Mouse (Mus musculus) midbrain, postnatal 0 days (tissue): Measurements from ENCODE around the gene Lcor. TPM values are rescaled to one million over a fixed set of nuclear protein-coding genes. Genes with fewer than 3 reads are reported as not detected.
A peak's percentile ranks its signal among the peaks of the same experiment; 100 is the strongest.

Source experiments
- ATAC-seq: fragments of 200-750 bp; cut with Nextera tagmentation; 2 replicates; pipeline ENCODE4 v1.8.0; 2017; ENCODE audit warnings: moderate number of reproducible peaks, mild to moderate bottlenecking, moderate TSS enrichment, moderate library complexity; ENCODE audit not compliant: low FRiP score
- DNase-seq: peaks from one replicate; pipeline ENCODE4 v3.0.0-alpha.2; 2015; ENCODE audit warnings: low spot score
- H3K27ac ChIP-seq: fragments of 300-500 bp; sonication (generic); 2 replicates; pipeline ENCODE4 v1.5.1; 2014; ENCODE audit warnings: low read depth, mild to moderate bottlenecking, low read length, mixed read lengths
- H3K27me3 ChIP-seq: fragments of 300-500 bp; sonication (generic); 2 replicates; pipeline ENCODE4 v1.6.1; 2014; ENCODE audit warnings: low read length, control low read depth, mixed read lengths; ENCODE audit not compliant: insufficient read depth
- H3K36me3 ChIP-seq: fragments of 300-500 bp; sonication (generic); 2 replicates; pipeline ENCODE4 v1.6.1; 2014; ENCODE audit warnings: low read length, control low read depth, mixed read lengths; ENCODE audit not compliant: insufficient read depth
- H3K4me1 ChIP-seq: fragments of 300-500 bp; sonication (generic); 2 replicates; pipeline ENCODE4 v1.6.1; 2014; ENCODE audit warnings: mild to moderate bottlenecking, control low read depth, antibody characterized with exemption, low read length, mixed read lengths; ENCODE audit not compliant: insufficient read depth
- H3K4me2 ChIP-seq: fragments of 300-500 bp; sonication (generic); 2 replicates; pipeline ENCODE4 v1.6.1; 2014; ENCODE audit warnings: low read depth, mild to moderate bottlenecking, low read length, mixed read lengths; ENCODE audit not compliant: poor library complexity, severe bottlenecking
- H3K4me3 ChIP-seq: fragments of 300-500 bp; sonication (generic); 2 replicates; pipeline ENCODE4 v1.5.1; 2014; ENCODE audit warnings: low read depth, mild to moderate bottlenecking, low read length, moderate library complexity
- H3K9ac ChIP-seq: fragments of 300-500 bp; sonication (generic); replicated peaks from 2 replicates; pipeline ENCODE4 v1.6.1; 2014; ENCODE audit warnings: mild to moderate bottlenecking, low read length, moderate library complexity, mixed read lengths; ENCODE audit not compliant: poor library complexity, severe bottlenecking
- H3K9me3 ChIP-seq: fragments of 300-500 bp; sonication (generic); 2 replicates; pipeline ENCODE4 v1.6.1; 2016; ENCODE audit warnings: low read length, control low read depth
- CTCF ChIP-seq: IDR thresholded peaks from 2 replicates; pipeline ENCODE4 v1.5.1; 2016; ENCODE audit warnings: antibody characterized with exemption, mild to moderate bottlenecking
- WGBS: fragments of 180-500 bp; shearing (Covaris S2); extraction: QIAGEN DNeasy Blood & Tissue Kit; methylation state at CpG from one replicate; pipeline ENCODE4 v1.1.7; 2014; 5-methylcytosine and 5-hydroxymethylcytosine counted together
- polyA plus RNA-seq: library from polyadenylated mRNA; unstranded; fragments of >200 nt; fragmentation: Nextera tagmentation; extraction: Ambion mirVana; gene quantifications from 2 replicates; pipeline ENCODE4 v1.2.1, GENCODE M21; 2015
- total RNA-seq: library from RNA; depleted of rRNA; stranded (reverse); fragments of >200 nt; gene quantifications from 2 replicates; pipeline ENCODE4 v1.2.3, GENCODE M21; 2014

Lcor gene
- total and polyA plus RNA-seq, 2 experiments from 2014 or later = 13.4 to 15.9 TPM

DNA sequence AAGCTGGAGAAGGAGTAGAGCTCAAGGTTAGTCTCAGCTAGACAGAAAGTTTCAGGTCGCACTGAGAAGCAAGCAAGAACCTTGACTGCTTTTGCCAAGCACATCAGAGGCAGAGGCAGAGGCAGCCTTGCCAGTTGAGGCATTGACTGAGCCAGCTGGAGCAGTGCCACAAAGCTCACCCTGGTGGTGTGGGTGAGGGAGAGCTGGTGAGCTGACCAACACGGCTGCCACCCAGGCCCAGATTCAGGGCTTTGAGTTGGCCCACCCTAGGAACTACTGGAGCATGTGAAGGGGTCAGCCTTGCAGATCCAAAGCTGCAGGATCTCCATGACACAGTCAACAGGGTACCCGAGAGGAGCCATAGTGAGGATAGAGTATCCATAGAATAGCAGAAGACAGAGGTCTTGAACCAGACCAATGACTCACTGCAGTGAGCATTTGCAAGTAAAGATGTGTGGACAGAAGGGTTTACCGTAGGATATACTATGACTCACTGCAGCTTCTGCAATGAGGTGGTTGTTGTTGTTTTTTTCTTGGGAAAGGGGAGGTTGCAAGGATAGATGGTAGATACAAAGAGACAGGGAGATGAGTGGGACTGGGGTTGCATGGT is 97.0 kb downstream of the Lcor start:
- Histone ChIP-seq H3K9me3 (no peaks in the 10 kb centered on the region), H3K4me1 (no peaks in the 10 kb centered on the region), H3K27ac (no peak overlapping the region), H3K4me3 (no peak overlapping the region), H3K27me3 (no peaks in the 10 kb centered on the region), H3K36me3 (peaks cover 22% of the 10 kb centered on the region), H3K9ac (no peak overlapping the region), H3K4me2 (no peak overlapping the region)
- DNase-seq (peak; percentile 22), ATAC-seq (no peak)
- 80% methylated on average over 4 of the region's 4 CpGs for WGBS
- no peak for TF ChIP-seq CTCF

GRCm38 (mm10) chr19:41581706-41582420 is 99.4 kb downstream of the Lcor start, which contains the start of gene Gm340:
Gene Gm340 (plus strand): TSS chr19:41582370.
- DNase-seq = no peak
- no peaks in the 10 kb centered on the region for H3K9me3 ChIP-seq
- no peaks in the 10 kb centered on the region for H3K4me1 ChIP-seq
- no peak within 1 kb of the TSS for H3K9ac ChIP-seq
- no peak for TF ChIP-seq CTCF
- no peak within 1 kb of the TSS for H3K4me3 ChIP-seq
- no peak for ATAC-seq
- H3K36me3 ChIP-seq = peaks cover 42% of the 10 kb centered on the region
- H3K27ac ChIP-seq = no peak within 1 kb of the TSS
- no peaks in the 10 kb centered on the region for H3K27me3 ChIP-seq
- WGBS = 96% methylated on average over 23 of the region's 23 CpGs
- no peak within 1 kb of the TSS for H3K4me2 ChIP-seq

DNA sequence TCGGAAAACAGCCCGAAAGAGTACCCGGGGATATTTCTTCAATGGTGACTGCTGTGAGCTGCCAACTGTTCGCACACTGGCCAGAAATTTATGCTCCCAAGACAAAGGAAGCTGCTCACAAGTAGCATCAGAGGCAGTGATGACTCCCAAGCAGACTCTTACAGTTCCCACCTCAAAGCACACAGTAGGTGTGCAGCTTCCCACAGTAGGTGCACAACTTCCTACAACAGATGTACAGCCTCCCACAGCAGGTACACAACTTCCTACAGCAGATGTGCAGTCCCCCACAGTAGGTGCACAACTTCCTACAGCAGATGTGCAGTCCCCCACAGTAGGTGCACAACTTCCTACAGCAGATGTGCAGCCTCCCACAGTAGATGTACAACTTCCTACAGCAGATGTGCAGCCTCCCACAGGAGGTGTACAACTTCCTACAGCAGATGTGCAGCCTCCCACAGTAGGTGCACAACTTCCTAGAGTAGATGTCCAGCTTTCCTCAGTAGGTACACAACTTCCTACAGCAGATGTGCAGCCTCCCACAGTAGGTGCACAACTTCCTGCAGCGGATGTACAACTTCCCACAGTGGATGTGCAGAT is 100.6 kb downstream of the Lcor start:
- no peak for ATAC-seq
- Histone ChIP-seq H3K9ac (no peak overlapping the region), H3K27ac (no peak overlapping the region), H3K36me3 (peaks cover 42% of the 10 kb centered on the region), H3K4me2 (no peak overlapping the region), H3K27me3 (no peaks in the 10 kb centered on the region), H3K4me3 (no peak overlapping the region), H3K9me3 (no peaks in the 10 kb centered on the region), H3K4me1 (no peaks in the 10 kb centered on the region)
- DNase-seq = no peak
- no peak for TF ChIP-seq CTCF
- WGBS = 96% methylated on average over 5 of the region's 5 CpGs

DNA sequence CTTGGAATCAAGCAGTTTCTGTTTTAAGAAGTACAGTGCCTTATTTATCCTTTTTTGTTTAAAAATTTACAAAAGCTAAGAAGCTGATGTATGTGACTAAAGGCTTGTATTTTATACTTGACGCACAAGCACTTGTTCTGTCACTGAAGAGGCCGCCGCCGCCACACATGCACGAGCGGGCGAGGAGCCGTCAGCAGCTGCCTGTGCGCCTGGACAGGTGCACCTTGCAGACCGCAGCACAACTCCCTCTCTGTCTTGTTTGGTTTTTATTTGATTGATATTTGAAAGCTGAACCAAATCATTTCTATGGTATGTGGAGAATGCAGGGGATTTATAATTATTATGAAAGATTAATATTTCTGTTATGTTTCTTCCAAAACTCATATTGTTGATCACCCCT is 104.3 kb downstream of the Lcor start:
- no peak overlapping the region for H3K9ac ChIP-seq
- ATAC-seq (no peak), DNase-seq (no peak)
- H3K27ac ChIP-seq = no peak overlapping the region
- no peak for TF ChIP-seq CTCF
- no peaks in the 10 kb centered on the region for H3K27me3 ChIP-seq
- H3K4me2 ChIP-seq = no peak overlapping the region
- H3K36me3 ChIP-seq = peaks cover 40% of the 10 kb centered on the region
- no peaks in the 10 kb centered on the region for H3K9me3 ChIP-seq
- no peaks in the 10 kb centered on the region for H3K4me1 ChIP-seq
- WGBS = 94% methylated on average over 10 of the region's 10 CpGs
- H3K4me3 ChIP-seq = no peak overlapping the region

GRCm38 (mm10) chr19:41587431-41588222 is 105.2 kb downstream of the Lcor start:
- Histone ChIP-seq H3K4me2 (no peak overlapping the region), H3K4me1 (no peaks in the 10 kb centered on the region), H3K4me3 (no peak overlapping the region), H3K27ac (no peak overlapping the region), H3K9ac (no peak overlapping the region), H3K9me3 (no peaks in the 10 kb centered on the region), H3K27me3 (no peaks in the 10 kb centered on the region), H3K36me3 (peaks cover 31% of the 10 kb centered on the region)
- WGBS = 74% methylated on average over 20 of the region's 20 CpGs
- no peak for TF ChIP-seq CTCF
- DNase-seq (no peak), ATAC-seq (no peak)
